Mouse (Mus musculus): Measurements from ENCODE around the gene Inmt.

GRCm38 (mm10) chr6:55179560-55179959 is 4.7 kb upstream of the Inmt start:
- no peak for TF ChIP-seq CTCF (IDR thresholded peaks at IDR 0.05; ENCODE audit: low read depth)
- no peak for TF ChIP-seq EP300 (IDR thresholded peaks at IDR 0.05; ENCODE audit: low read depth)
